Mouse (Mus musculus) brain, embryonic 14.5 days (tissue): Measurements from ENCODE around the gene Mindy4. TPM values are rescaled to one million over a fixed set of nuclear protein-coding genes. Genes with fewer than 3 reads are reported as not detected.
A peak's percentile ranks its signal among the peaks of the same experiment; 100 is the strongest.
"Not testable (repeated sequence)": the region's sequence is repeated elsewhere in the genome, so short reads cannot be mapped to it uniquely, and the experiment has no call there.

Experiments used
- DNase-seq: peaks from one replicate; pipeline ENCODE4 v3.0.0-alpha.2; 2011; ENCODE audit warnings: low read depth
- CTCF ChIP-seq: fragments of 200-500 bp; IDR thresholded peaks from 2 replicates; pipeline ENCODE4 v1.5.1; 2012; ENCODE audit warnings: inconsistent platforms, mild to moderate bottlenecking, moderate library complexity, borderline replicate concordance; ENCODE audit not compliant: insufficient read depth, insufficient read length; ENCODE audit errors: extremely low read depth
- POLR2A ChIP-seq: fragments of 200-500 bp; IDR thresholded peaks from 2 replicates; pipeline ENCODE4 v1.6.1; 2012; ENCODE audit warnings: mild to moderate bottlenecking, inconsistent platforms, borderline replicate concordance; ENCODE audit not compliant: poor library complexity, insufficient read depth, insufficient read length, severe bottlenecking; ENCODE audit errors: extremely low read depth
- polyA plus RNA-seq: library from polyadenylated mRNA; depleted of rRNA; stranded (reverse); fragments of >200 nt; gene quantifications from 2 replicates; pipeline ENCODE4 v1.2.3, GENCODE M21; 2012

Mindy4 gene
- polyA plus RNA-seq, 1 experiment, result 10.9 TPM

- TF ChIP-seq CTCF, result peak; percentile 40; the same call in 1 of the 2 replicates
- no peak for TF ChIP-seq POLR2A
- DNase-seq, result peak; percentile 49
Observed at GRCm38 (mm10) chr6:55177060-55177732, 26.0 kb upstream of the Mindy4 start.

GRCm38 (mm10) chr6:55179560-55179959 lies 23.6 kb upstream of the Mindy4 start:
- TF ChIP-seq POLR2A, result no peak
- TF ChIP-seq CTCF, result no peak
- no peak for DNase-seq

GRCm38 (mm10) chr6:55182655-55183430 lies 20.3 kb upstream of the Mindy4 start:
- TF ChIP-seq CTCF, result no peak
- TF ChIP-seq POLR2A, result no peak
- no peak for DNase-seq

GRCm38 (mm10) chr6:55187827-55188226 lies 15.4 kb upstream of the Mindy4 start:
- not testable (repeated sequence) for DNase-seq

- TF ChIP-seq CTCF (no peak), POLR2A (no peak)
Observed at GRCm38 (mm10) chr6:55189406-55189805, 13.8 kb upstream of the Mindy4 start.

GRCm38 (mm10) chr6:55191537-55191936 lies 11.6 kb upstream of the Mindy4 start:
- TF ChIP-seq CTCF, result no peak
- no peak for TF ChIP-seq POLR2A
- DNase-seq, result no peak

More at GRCm38 (mm10) chr6:55189406-55189805, 13.8 kb upstream of the Mindy4 start:
- no peak for DNase-seq

GRCm38 (mm10) chr6:55193171-55193570 lies 10.0 kb upstream of the Mindy4 start:
- DNase-seq, result no peak

GRCm38 (mm10) chr6:55199047-55199446 lies 4.1 kb upstream of the Mindy4 start:
- no peak for DNase-seq
- TF ChIP-seq POLR2A, result no peak
- TF ChIP-seq CTCF, result no peak

More at GRCm38 (mm10) chr6:55193171-55193570, 10.0 kb upstream of the Mindy4 start:
- TF ChIP-seq CTCF (no peak), POLR2A (no peak)

GRCm38 (mm10) chr6:55203931-55204330 lies 748 bp downstream of the Mindy4 start:
- no peak for DNase-seq
- TF ChIP-seq CTCF (no peak), POLR2A (no peak)

GRCm38 (mm10) chr6:55207786-55208185 lies 4.6 kb downstream of the Mindy4 start:
- no peak for DNase-seq
- TF ChIP-seq CTCF, result no peak
- no peak for TF ChIP-seq POLR2A

GRCm38 (mm10) chr6:55210423-55211365 lies 7.5 kb downstream of the Mindy4 start:
- DNase-seq, result no peak
- TF ChIP-seq CTCF, result no peak

- no peak for DNase-seq
Observed at GRCm38 (mm10) chr6:55214541-55214940, 11.4 kb downstream of the Mindy4 start.

More at GRCm38 (mm10) chr6:55214541-55214940, 11.4 kb downstream of the Mindy4 start:
- TF ChIP-seq CTCF (no peak), POLR2A (no peak)
